Mouse (Mus musculus): ENCODE results near the gene Cyth4. TPM values are rescaled to one million over a fixed set of nuclear protein-coding genes. Genes with fewer than 3 reads are reported as not detected.

Gene Cyth4
- total RNA-seq, 2 experiments from 2014 or later = 1.9 TPM

DNA sequence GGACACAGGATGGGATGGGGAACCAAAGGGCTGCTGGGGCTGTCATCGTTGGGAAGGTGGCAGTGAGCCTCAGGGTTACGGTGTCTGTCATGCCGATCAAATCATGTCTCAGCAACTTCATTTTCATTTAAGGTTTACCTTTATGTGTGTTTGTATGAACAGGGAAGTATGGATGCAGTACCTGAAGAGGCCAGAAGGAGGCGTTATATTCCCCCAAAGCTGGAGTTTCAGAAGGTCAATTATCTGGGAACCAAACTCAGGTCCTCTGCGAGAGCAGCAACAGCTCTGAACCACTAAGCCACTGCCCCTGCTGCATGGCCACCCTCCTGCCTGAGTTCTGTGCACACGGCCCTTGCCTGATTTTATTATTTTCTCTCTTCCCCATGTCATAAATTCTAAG, 6.1 kb upstream of the Cyth4 start:
- DNase-seq = no peak
- Histone ChIP-seq H3K27ac (no peak overlapping the region), H3K4me3 (no peak overlapping the region)
- intact Hi-C loops (cut with DNase I) = no loop called here
- peak; percentile 27; the same call in 1 of the 2 replicates for TF ChIP-seq CTCF (IDR thresholded peaks at IDR 0.05)

DNA sequence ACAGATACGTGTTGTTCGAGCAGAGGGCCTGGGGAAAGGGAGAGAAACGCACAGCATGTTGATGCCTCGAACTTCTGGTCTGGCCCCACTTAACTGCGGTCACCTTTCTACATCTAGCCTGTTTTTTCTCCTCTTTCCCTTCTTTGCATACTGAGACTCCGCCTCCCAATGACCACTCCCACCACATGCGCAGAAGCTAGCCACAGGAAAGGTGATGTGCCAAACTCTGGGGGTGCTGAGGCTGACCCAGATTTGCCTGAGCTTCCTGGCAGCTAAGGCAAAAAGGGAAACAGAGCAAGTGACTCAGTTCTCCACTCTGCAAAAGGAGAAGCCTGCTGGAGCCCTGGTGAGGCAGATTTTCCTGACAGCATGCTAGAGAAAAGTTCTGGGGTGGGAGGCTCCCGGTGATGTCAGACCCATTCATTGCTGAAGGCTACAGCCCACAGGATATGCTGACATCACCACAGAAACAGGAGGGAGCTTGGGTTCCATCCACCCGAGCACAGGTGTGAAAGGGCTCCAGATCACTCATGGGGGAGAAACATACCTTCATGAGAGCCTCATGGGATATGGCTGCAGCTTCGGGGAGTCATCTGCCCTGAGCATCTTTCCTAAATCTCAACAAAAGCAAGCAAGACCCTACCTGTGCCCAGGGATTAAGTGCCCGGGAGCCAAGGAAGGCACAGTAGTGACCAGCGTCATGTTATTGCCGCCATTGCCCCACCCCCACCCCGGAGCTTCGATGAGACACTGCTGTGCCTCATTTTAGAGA, 5.0 kb upstream of the Cyth4 start:
- intact Hi-C loops (cut with DNase I) = no loop called here
- H3K27ac ChIP-seq = no peak overlapping the region
- no peak for DNase-seq
- H3K4me3 ChIP-seq = no peak overlapping the region
- no peak for TF ChIP-seq CTCF (IDR thresholded peaks at IDR 0.05)

DNA sequence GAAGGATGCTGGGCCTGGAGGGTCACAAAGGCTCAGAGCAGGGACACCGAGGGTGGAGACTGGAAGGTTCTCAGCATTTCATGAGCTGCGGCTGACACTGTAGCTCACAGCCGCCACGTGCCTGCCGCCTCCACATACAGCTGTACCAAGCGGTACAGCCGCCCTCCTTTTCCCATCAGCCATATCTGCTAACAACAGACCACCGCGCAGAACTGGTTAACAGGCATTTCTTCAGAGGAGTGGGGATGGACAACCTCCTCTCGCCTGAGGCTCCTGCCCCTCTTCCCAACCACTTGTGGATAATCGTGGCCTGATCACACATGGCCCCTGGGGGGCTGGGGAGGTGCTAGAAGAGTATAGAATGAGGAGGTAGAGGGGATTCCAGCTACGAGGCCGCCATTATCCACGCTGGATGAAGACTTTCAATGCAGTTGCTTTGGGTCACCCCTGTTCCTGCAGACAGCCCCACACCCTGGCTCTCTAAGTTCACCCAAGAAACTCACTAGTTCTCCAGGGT, 4.3 kb upstream of the Cyth4 start:
- Histone ChIP-seq H3K4me3 (no peak overlapping the region), H3K27ac (no peak overlapping the region)
- no peak for TF ChIP-seq CTCF (IDR thresholded peaks at IDR 0.05)
- intact Hi-C loops (cut with DNase I) = no loop called here
- DNase-seq = no peak

DNA sequence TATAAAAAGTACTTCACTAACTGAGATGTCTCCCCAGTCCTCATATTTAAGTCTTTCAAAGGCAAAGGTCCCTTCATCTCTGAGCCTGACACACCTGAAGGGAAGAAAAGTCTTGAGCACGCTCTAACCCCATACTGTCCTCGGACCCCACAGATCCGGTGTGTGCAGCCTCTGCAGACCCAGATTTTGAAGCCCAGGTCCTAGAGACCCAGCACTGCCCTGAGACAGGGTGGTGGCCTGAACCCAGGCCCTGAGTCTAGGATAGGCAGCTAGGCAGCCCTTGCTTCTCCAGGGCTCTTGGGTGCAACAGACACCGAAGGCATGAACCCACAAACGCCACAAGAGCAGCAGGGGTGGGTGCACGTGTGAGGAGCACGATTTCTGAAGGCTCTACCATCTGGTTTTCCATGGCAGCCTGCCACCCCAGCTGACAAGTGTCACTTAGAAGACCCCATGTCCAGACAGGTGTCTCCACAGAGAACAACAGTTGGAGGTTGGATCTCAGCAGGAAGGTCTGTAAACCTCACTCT, 2.9 kb upstream of the Cyth4 start:
- Histone ChIP-seq H3K4me3 (no peak overlapping the region), H3K27ac (no peak overlapping the region)
- TF ChIP-seq CTCF (IDR thresholded peaks at IDR 0.05) = no peak
- no peak for DNase-seq
- intact Hi-C loops (cut with DNase I) = no loop called here

DNA sequence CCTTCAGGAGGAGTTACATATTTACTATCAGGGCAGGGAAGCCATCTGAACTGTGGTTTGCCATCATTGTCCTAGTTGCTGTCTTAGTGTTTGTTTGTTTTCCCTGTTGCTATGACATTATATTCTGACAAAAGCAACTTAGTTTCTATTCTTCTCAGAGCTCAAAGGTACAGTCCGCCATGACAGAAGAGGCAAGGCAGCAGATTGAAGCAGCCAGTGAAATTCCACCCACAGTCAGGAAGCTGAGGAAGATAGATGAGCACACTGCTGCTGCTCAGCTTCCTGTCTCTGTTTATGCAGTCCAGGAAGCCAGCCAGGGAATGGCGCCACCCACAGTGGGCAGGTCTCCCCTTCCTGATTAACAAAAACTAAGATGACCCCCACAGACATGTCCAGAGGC, 2.0 kb upstream of the Cyth4 start:
- intact Hi-C loops (cut with DNase I) = no loop called here
- no peak overlapping the region for H3K27ac ChIP-seq
- H3K4me3 ChIP-seq = no peak overlapping the region
- TF ChIP-seq CTCF (IDR thresholded peaks at IDR 0.05) = no peak
- no peak for DNase-seq

DNA sequence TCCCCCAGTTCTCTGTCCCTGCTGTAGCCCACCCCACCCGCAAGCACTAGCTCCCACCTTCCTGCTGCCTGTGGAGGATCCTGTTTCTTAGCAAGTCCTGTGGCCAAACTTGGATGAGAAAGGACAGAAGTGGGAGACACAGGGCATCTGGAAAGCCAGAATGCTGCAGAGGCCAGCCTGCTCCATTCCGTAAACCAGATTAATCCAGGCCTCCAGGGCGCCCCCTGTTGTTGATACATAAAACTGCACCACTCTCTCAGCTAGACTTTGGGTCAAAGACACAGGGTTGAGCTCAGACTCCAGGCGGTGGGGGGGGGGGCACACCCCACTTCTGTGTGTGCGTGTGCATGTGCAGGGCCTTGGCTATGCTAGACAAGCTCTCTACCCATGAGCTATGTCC, 1.4 kb upstream of the Cyth4 start:
- DNase-seq = no peak
- intact Hi-C loops (cut with DNase I) = no loop called here
- H3K27ac ChIP-seq = no peak overlapping the region
- H3K4me3 ChIP-seq = no peak overlapping the region
- TF ChIP-seq CTCF (IDR thresholded peaks at IDR 0.05) = peak; percentile 7; the same call in 1 of the 2 replicates

DNA sequence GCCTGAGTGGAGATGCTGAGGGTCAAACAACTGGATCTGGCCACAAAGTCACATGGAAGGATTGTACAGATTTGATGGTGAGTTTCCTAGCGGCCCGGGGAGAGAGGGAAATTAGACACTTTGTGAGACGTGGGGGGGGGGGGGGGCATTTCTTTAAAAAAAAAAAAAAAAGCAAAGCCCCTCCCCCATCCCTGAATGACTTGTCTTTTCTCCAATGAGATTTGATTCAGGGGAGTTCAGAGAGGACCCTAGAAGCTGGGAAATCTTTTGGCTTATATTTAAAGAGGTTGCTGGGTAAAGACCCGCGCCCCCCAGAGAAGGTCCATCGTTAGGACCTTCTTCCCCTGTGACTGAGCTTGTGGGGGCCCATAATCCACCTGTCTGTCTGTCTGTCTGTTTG, 343 bp upstream of the Cyth4 start:
- Histone ChIP-seq H3K4me3 (no peak overlapping the region), H3K27ac (no peak overlapping the region; the same call in 1 of the 2 replicates)
- intact Hi-C loops (cut with DNase I) = no loop called here
- no peak for TF ChIP-seq CTCF (IDR thresholded peaks at IDR 0.05)
- DNase-seq = no peak

DNA sequence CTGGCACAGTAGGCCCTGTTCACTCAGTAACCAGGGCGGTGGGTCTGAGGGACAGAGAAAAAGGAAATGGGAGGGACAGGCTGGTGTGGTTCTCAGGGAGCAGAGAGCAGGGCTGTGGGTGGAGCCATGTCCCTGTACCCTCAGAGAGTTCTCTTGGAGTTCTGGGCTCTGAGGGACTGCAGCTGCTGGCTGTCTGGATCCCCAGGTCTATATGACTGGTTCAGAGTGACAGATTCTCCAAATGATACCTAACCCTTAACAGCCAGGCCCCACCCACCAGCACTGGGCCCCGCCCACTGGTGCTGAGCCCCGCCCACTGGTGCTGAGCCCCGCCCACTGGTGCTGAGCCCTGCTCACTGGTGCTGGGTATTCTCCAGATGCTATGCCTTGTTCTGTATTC, 882 bp downstream of the Cyth4 start:
- peak overlapping the region; percentile 60 for H3K4me3 ChIP-seq
- intact Hi-C loops (cut with DNase I) = no loop called here
- no peak for TF ChIP-seq CTCF (IDR thresholded peaks at IDR 0.05)
- peak; percentile 44 for DNase-seq
- peak overlapping the region; percentile 68; the same call in 1 of the 2 replicates for H3K27ac ChIP-seq

DNA sequence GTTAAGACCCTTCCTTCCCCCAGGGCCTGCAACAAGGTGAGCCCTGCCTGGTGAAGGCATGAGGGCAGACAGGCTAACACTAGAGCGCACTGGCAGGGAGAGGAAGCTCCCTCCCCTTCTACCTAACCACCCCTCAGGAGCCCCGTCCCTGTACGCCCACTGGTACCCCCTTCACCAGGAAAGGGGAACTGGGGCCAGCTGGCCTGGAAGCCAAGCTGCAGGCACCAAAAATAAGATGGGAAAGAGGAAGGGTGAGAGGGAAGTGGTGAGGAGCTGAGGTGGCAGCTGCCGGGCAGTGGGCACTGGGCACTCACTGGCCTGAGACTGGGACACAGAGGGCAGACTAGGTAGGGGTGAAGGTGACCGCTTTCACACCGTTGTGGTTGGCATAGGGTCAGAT, 2.3 kb downstream of the Cyth4 start:
- H3K4me3 ChIP-seq = peak overlapping the region; percentile 41
- intact Hi-C loops (cut with DNase I) = no loop called here
- TF ChIP-seq CTCF (IDR thresholded peaks at IDR 0.05) = no peak
- DNase-seq = peak; percentile 49
- peak overlapping the region; percentile 16; the same call in 1 of the 2 replicates for H3K27ac ChIP-seq

DNA sequence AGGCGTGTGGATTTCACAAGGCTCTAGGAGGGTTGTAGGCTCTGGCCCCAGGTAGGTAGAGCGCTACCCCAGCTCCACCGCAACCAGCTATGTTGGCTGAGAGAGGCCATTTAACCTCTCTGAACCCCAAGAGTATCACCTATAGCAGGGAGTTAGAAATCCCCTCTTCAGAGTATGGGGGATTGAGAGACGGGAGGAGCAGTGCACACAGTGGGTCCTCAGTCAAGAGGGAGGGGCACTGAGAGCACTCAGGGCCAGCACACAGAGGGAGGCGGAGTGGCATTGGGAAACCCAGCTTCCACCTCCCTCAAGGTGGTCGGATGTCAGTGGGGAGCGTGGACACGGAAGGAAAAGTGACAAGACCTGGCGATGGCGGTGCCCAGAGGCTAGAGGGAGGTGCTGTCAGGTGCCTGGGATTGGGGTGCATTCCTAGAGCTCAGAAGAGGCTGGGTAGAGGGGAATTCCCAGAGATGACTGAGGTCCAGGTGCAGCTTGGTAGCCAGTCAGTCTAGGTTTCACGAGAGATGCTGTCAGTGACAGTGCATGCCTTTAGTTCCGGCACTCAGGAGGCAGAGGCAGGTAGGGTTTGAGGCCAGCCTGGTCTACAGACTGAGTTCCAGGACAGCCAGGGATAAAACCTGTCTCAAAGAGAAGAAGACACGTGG, 2.8 kb downstream of the Cyth4 start:
- no peak overlapping the region for H3K27ac ChIP-seq
- TF ChIP-seq CTCF (IDR thresholded peaks at IDR 0.05) = no peak

DNA sequence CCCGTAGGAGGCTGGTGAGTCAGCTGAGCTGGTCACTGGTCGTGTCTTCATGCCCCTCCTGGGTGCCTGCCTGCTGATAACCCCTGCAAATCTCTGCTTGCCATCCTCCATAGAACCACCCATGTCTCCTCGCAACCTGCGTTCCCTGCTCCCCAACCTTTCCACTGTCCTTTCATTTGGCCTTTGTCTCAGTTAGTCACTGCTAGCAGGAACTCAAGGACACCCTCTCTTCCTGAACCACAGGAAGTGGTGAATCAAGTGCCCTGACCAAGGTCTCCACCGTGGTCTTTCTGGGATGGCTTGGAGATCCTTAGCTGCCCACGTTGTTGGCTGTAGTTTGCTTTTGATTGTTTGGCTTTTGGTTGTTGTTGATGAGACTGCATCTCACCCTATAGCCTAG, 4.3 kb downstream of the Cyth4 start:
- DNase-seq = no peak
- TF ChIP-seq CTCF (IDR thresholded peaks at IDR 0.05) = no peak
- intact Hi-C loops (cut with DNase I) = no loop called here

More for the DNA sequence above, 2.8 kb downstream of the Cyth4 start:
- H3K4me3 ChIP-seq = peak overlapping the region; percentile 41
- intact Hi-C loops (cut with DNase I) = no loop called here
- DNase-seq = no peak

DNA sequence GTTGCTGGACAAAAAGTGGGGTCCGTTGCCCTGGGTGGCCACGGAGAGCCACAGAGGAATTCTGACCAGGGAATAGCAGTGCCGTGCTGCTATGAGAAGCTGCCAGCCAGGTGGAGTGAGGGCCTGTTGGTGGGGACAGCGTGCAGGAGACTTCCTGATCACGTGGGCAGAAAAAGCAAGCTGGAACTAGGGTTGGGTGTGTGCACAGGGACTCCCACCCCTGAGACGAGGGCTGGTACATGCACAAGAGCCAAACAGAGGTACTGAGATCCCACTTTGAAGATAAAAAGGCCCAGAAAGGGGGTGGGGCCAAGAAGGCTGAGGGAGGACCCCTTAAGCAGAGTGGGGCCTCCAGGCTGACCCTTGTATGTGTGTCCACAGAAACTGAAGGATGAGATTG, 7.4 kb downstream of the Cyth4 start:
- intact Hi-C loops (cut with DNase I) = no loop called here
- Histone ChIP-seq H3K4me3 (no peak overlapping the region), H3K27ac (no peak overlapping the region)
- no peak for TF ChIP-seq CTCF (IDR thresholded peaks at IDR 0.05)
- no peak for DNase-seq

More for the DNA sequence above, 4.3 kb downstream of the Cyth4 start:
- H3K4me3 ChIP-seq = no peak overlapping the region
- H3K27ac ChIP-seq = no peak overlapping the region

DNA sequence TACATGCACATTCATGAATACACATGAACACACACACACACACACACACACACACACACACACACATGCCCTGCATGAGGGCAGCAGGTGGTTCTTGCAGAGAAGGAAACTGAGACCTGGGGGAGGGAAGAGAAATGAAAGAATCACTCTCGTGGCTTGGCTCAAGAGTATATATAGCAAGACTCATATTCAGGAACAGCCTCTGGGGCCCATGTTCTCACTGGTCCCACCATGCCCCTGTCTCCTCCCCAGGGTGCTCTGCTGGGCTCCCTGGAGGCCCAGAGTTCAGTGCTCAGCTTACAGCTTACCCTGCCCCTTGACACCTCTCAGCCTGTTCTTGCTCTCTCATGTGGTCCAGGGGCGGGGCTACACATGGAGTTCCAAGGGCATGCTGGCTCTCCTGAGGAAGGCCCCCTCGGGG, 8.5 kb downstream of the Cyth4 start:
- H3K27ac ChIP-seq = no peak overlapping the region
- no peak overlapping the region for H3K4me3 ChIP-seq
- DNase-seq = no peak
- no peak for TF ChIP-seq CTCF (IDR thresholded peaks at IDR 0.05)
- intact Hi-C loops (cut with DNase I) = no loop called here

Measured in gastrocnemius, adult 2 months (tissue).